Mouse (Mus musculus): ENCODE data around the gene Vmn1r235.

GRCm38 (mm10) chr17:21289695-21290094 lies 33.5 kb downstream of the Vmn1r235 start:
- TF ChIP-seq HCFC1 (IDR thresholded peaks at IDR 0.05; ENCODE audit: borderline replicate concordance, insufficient read depth, low read length) (no peak), CHD2 (IDR thresholded peaks at IDR 0.05; ENCODE audit: low read depth, low read length) (no peak)

Data from ES-E14 (cell line).